In genomic region chr11:98413731-98414130, GRCm38 (mm10) we compare ENCODE assay signal across 7 mouse cellular contexts. TPM values are rescaled to one million over a fixed set of nuclear protein-coding genes. Genes with fewer than 3 reads are reported as not detected.
A peak's percentile ranks its signal among the peaks of the same experiment; 100 is the strongest.
DNase-seq lines count a peak whose midpoint lies in the region; ATAC-seq and TF ChIP-seq lines count a peak whose summit lies in the region.

No protein-coding gene starts in this region.

- no peak for DNase-seq in lung, postnatal 25 days (ENCODE audit: low spot score)
- DNase-seq in liver, embryonic 13.5 days = no peak
- DNase-seq in stomach, postnatal 0 days (ENCODE audit: low spot score) = no peak
- DNase-seq in urinary bladder, postnatal 4 days (ENCODE audit: low spot score in 2 of 2) = no peak
- no peak for DNase-seq in thymus, postnatal 0 days (ENCODE audit: low spot score)

- TF ChIP-seq CTCF in stomach, postnatal 0 days (IDR thresholded peaks at IDR 0.05; ENCODE audit: low read depth) = no peak

- peak overlapping the region; percentile 78 for H3K4me2 ChIP-seq in lung, embryonic 16.5 days (ENCODE audit: low read depth, low read length)
- peak overlapping the region; percentile 100 for H3K4me2 ChIP-seq in forebrain, embryonic 15.5 days (replicated peaks)
- H3K4me2 ChIP-seq in liver, embryonic 13.5 days = peak overlapping the region; percentile 56
- H3K4me2 ChIP-seq in stomach, postnatal 0 days (replicated peaks; ENCODE audit: low read depth) = peak overlapping the region; percentile 78

- ATAC-seq in lung, embryonic 16.5 days (ENCODE audit: low read depth) = no peak
- no peak for ATAC-seq in forebrain, embryonic 15.5 days (replicated peaks)
- no peak for ATAC-seq in liver, embryonic 13.5 days (ENCODE audit: low read depth)
- ATAC-seq in stomach, postnatal 0 days (ENCODE audit: low FRiP score, low TSS enrichment) = no peak

- peak overlapping the region; percentile 97 for H3K9ac ChIP-seq in lung, embryonic 16.5 days (ENCODE audit: low read length)
- H3K9ac ChIP-seq in forebrain, embryonic 15.5 days (replicated peaks) = no peak overlapping the region
- H3K9ac ChIP-seq in liver, embryonic 13.5 days = no peak overlapping the region
- H3K9ac ChIP-seq in stomach, postnatal 0 days (ENCODE audit: low read length) = peak overlapping the region; percentile 97

- H3K4me1 ChIP-seq in lung, embryonic 16.5 days (replicated peaks; ENCODE audit: control insufficient read depth, insufficient read depth, low read length) = peaks cover 43% of the 10 kb centered on the region
- H3K4me1 ChIP-seq in forebrain, embryonic 15.5 days = peaks cover 26% of the 10 kb centered on the region
- peaks cover 14% of the 10 kb centered on the region for H3K4me1 ChIP-seq in liver, embryonic 13.5 days (replicated peaks)
- H3K4me1 ChIP-seq in stomach, postnatal 0 days (replicated peaks; ENCODE audit: control insufficient read depth, insufficient read depth) = peaks cover 7% of the 10 kb centered on the region; the same call in 1 of the 2 replicates

- peak overlapping the region; percentile 93 for H3K4me3 ChIP-seq in lung, embryonic 16.5 days (ENCODE audit: low read length)
- peak overlapping the region; percentile 66 for H3K4me3 ChIP-seq in forebrain, embryonic 15.5 days
- peak overlapping the region; percentile 62; the same call in 1 of the 2 replicates for H3K4me3 ChIP-seq in liver, embryonic 13.5 days (replicated peaks)
- peak overlapping the region; percentile 100 for H3K4me3 ChIP-seq in stomach, postnatal 0 days (ENCODE audit: low read depth, low read length)

- H3K9me3 ChIP-seq in lung, embryonic 16.5 days (ENCODE audit: control insufficient read depth, low read length) = no peaks in the 10 kb centered on the region
- no peaks in the 10 kb centered on the region for H3K9me3 ChIP-seq in forebrain, embryonic 15.5 days
- no peaks in the 10 kb centered on the region for H3K9me3 ChIP-seq in liver, embryonic 13.5 days (replicated peaks)
- H3K9me3 ChIP-seq in stomach, postnatal 0 days (ENCODE audit: control insufficient read depth, low read length) = no peaks in the 10 kb centered on the region

- no peaks in the 10 kb centered on the region for H3K36me3 ChIP-seq in lung, embryonic 16.5 days (ENCODE audit: control insufficient read depth, insufficient read depth, low read length)
- no peaks in the 10 kb centered on the region for H3K36me3 ChIP-seq in forebrain, embryonic 15.5 days
- no peaks in the 10 kb centered on the region for H3K36me3 ChIP-seq in liver, embryonic 13.5 days
- no peaks in the 10 kb centered on the region for H3K36me3 ChIP-seq in stomach, postnatal 0 days (ENCODE audit: control insufficient read depth, insufficient read depth, low read length)

- TF ChIP-seq EP300 in stomach, postnatal 0 days (optimal IDR thresholded peaks at IDR 0.05) = no peak

- no peaks in the 10 kb centered on the region for H3K27me3 ChIP-seq in lung, embryonic 16.5 days (ENCODE audit: control insufficient read depth, insufficient read depth, low read depth, low read length)
- peaks cover 13% of the 10 kb centered on the region; the same call in 1 of the 2 replicates for H3K27me3 ChIP-seq in forebrain, embryonic 15.5 days
- H3K27me3 ChIP-seq in liver, embryonic 13.5 days = peaks cover 77% of the 10 kb centered on the region
- no peaks in the 10 kb centered on the region for H3K27me3 ChIP-seq in stomach, postnatal 0 days (ENCODE audit: control insufficient read depth, insufficient read depth, low read length)

- WGBS in lung, embryonic 16.5 days = 15% methylated on average over 7 of the region's 7 CpGs
- WGBS in forebrain, embryonic 15.5 days = 33% methylated on average over 7 of the region's 7 CpGs
- 29% methylated on average over 7 of the region's 7 CpGs for WGBS in liver, embryonic 13.5 days (ENCODE audit: insufficient replicate concordance)
- 10% methylated on average over 7 of the region's 7 CpGs for WGBS in stomach, postnatal 0 days

- no peak overlapping the region for H3K27ac ChIP-seq in lung, embryonic 16.5 days (ENCODE audit: low read length)
- H3K27ac ChIP-seq in forebrain, embryonic 15.5 days (replicated peaks) = no peak overlapping the region
- no peak overlapping the region for H3K27ac ChIP-seq in liver, embryonic 13.5 days
- peak overlapping the region; percentile 97 for H3K27ac ChIP-seq in stomach, postnatal 0 days (replicated peaks)

RNA-seq across cellular contexts. Expression of gene Erbb2, which starts 1.5 kb away (rescaled TPM):
- 39.3 and 41.4 TPM in 2 replicates for polyA plus RNA-seq in lung, embryonic 16.5 days (2015; fragmentation: Nextera tagmentation; extraction: Ambion mirVana)
- 6.1 and 6.2 TPM in 2 replicates for polyA plus RNA-seq in forebrain, embryonic 15.5 days (2015; fragmentation: Nextera tagmentation; extraction: Ambion mirVana)
- polyA plus RNA-seq in liver, embryonic 13.5 days (2015; fragmentation: Nextera tagmentation; extraction: Ambion mirVana) = 2.2 and 2.6 TPM in 2 replicates
- 26.9 and 30.7 TPM in 2 replicates for polyA plus RNA-seq in stomach, postnatal 0 days (2015; fragmentation: Nextera tagmentation; extraction: Ambion mirVana)
- 2.5 and 3.1 TPM in 2 replicates for polyA plus RNA-seq in thymus, postnatal 0 days (2015; fragmentation: Nextera tagmentation; extraction: Ambion mirVana)

RNA-seq across cellular contexts. Expression of gene Pgap3, which starts 13.4 kb away (rescaled TPM):
- polyA plus RNA-seq in lung, embryonic 16.5 days (2015; fragmentation: Nextera tagmentation; extraction: Ambion mirVana) = 15.0 and 16.2 TPM in 2 replicates
- polyA plus RNA-seq in forebrain, embryonic 15.5 days (2015; fragmentation: Nextera tagmentation; extraction: Ambion mirVana) = 6.5 and 7.7 TPM in 2 replicates
- polyA plus RNA-seq in liver, embryonic 13.5 days (2015; fragmentation: Nextera tagmentation; extraction: Ambion mirVana) = 3.1 and 3.8 TPM in 2 replicates
- 11.0 and 13.4 TPM in 2 replicates for polyA plus RNA-seq in stomach, postnatal 0 days (2015; fragmentation: Nextera tagmentation; extraction: Ambion mirVana)
- polyA plus RNA-seq in thymus, postnatal 0 days (2015; fragmentation: Nextera tagmentation; extraction: Ambion mirVana) = 12.1 and 12.7 TPM in 2 replicates

RNA-seq across cellular contexts. Expression of gene Mien1, which starts 25.1 kb away (rescaled TPM):
- polyA plus RNA-seq in lung, embryonic 16.5 days (2015; fragmentation: Nextera tagmentation; extraction: Ambion mirVana) = 87.5 and 97.5 TPM in 2 replicates
- polyA plus RNA-seq in forebrain, embryonic 15.5 days (2015; fragmentation: Nextera tagmentation; extraction: Ambion mirVana) = 259 and 263 TPM in 2 replicates
- polyA plus RNA-seq in liver, embryonic 13.5 days (2015; fragmentation: Nextera tagmentation; extraction: Ambion mirVana) = 66.8 and 72.0 TPM in 2 replicates
- 133 and 142 TPM in 2 replicates for polyA plus RNA-seq in stomach, postnatal 0 days (2015; fragmentation: Nextera tagmentation; extraction: Ambion mirVana)
- 227 and 241 TPM in 2 replicates for polyA plus RNA-seq in thymus, postnatal 0 days (2015; fragmentation: Nextera tagmentation; extraction: Ambion mirVana)

RNA-seq across cellular contexts. Expression of gene Pnmt, which starts 27.5 kb away (rescaled TPM):
- 0.13 TPM in 1 of 2 replicates, not detected in the other for polyA plus RNA-seq in lung, embryonic 16.5 days (2015; fragmentation: Nextera tagmentation; extraction: Ambion mirVana)
- polyA plus RNA-seq in forebrain, embryonic 15.5 days (2015; fragmentation: Nextera tagmentation; extraction: Ambion mirVana) = 0.42 and 0.70 TPM in 2 replicates
- polyA plus RNA-seq in liver, embryonic 13.5 days (2015; fragmentation: Nextera tagmentation; extraction: Ambion mirVana) = not detected in 2 replicates
- not detected in 2 replicates for polyA plus RNA-seq in stomach, postnatal 0 days (2015; fragmentation: Nextera tagmentation; extraction: Ambion mirVana)
- polyA plus RNA-seq in thymus, postnatal 0 days (2015; fragmentation: Nextera tagmentation; extraction: Ambion mirVana) = 0.94 and 1.0 TPM in 2 replicates

RNA-seq across cellular contexts. Expression of gene Tcap, which starts 30.1 kb away (rescaled TPM):
- polyA plus RNA-seq in lung, embryonic 16.5 days (2015; fragmentation: Nextera tagmentation; extraction: Ambion mirVana) = 6.7 and 8.0 TPM in 2 replicates
- polyA plus RNA-seq in forebrain, embryonic 15.5 days (2015; fragmentation: Nextera tagmentation; extraction: Ambion mirVana) = 0.18 and 0.20 TPM in 2 replicates
- 0.15 and 0.59 TPM in 2 replicates for polyA plus RNA-seq in liver, embryonic 13.5 days (2015; fragmentation: Nextera tagmentation; extraction: Ambion mirVana)
- polyA plus RNA-seq in stomach, postnatal 0 days (2015; fragmentation: Nextera tagmentation; extraction: Ambion mirVana) = 0.13 and 0.38 TPM in 2 replicates
- polyA plus RNA-seq in thymus, postnatal 0 days (2015; fragmentation: Nextera tagmentation; extraction: Ambion mirVana) = 0.22 TPM in 1 of 2 replicates, not detected in the other

Comparison
In these comparisons a context has a peak if more than half of its experiments do, and no peak if none do; other contexts are left out.
1. H3K9ac ChIP-seq: peak in lung, embryonic 16.5 days (single experiment) and stomach, postnatal 0 days (single experiment); none in forebrain, embryonic 15.5 days (single experiment) and liver, embryonic 13.5 days (single experiment).
2. Peak in every context shown above with its lines, with median percentiles within 50 percentile points of each other: H3K4me2 ChIP-seq and H3K4me3 ChIP-seq.